Mouse (Mus musculus): ENCODE measurements around the gene Nfix.

DNA sequence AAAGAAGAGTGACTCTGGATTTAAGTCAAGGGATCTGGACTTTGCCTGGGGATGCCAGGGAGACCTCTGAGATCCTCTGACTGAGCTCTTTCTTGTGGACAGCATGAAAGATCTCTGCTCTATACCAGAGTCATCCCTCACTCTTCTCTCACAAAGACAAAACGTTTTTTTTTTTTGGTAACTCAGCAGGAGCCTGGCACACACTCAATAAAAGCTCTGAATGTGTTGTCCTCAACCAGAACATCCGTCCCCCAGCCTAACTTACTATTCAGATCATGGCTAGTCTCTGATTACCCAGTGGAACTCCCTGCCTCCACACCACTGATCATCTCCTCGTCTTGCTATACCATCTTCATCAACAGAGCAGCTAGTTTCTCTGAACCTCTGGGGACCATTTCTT, 115.6 kb downstream of the Nfix start:
- TF ChIP-seq POLR2A (IDR thresholded peaks at IDR 0.05; ENCODE audit: insufficient read depth, low read depth, low read length) (no peak), CTCF (IDR thresholded peaks at IDR 0.05; ENCODE audit: insufficient read depth, low read depth, low read length) (no peak)

Measured in olfactory bulb, adult 2 months (tissue).